Mouse (Mus musculus): ENCODE results near the gene Frmd4a. TPM values are rescaled to one million over a fixed set of nuclear protein-coding genes. Genes with fewer than 3 reads are reported as not detected.

Frmd4a gene
- total RNA-seq, 2 experiments from 2014 or later = 86.4 to 94.1 TPM

GRCm38 (mm10) chr2:4445629-4446400 is 428.3 kb downstream of the Frmd4a start:
- DNase-seq (ENCODE audit: low spot score in 2 of 2) = peak; percentile 44 to 55

GRCm38 (mm10) chr2:4449860-4450480 is 432.5 kb downstream of the Frmd4a start:
- peak in 1 of 2 experiments; percentile 40 for DNase-seq (ENCODE audit: low spot score in 2 of 2)
- intact Hi-C loops (cut with DNase I) = no loop called here

More at GRCm38 (mm10) chr2:4445629-4446400, 428.3 kb downstream of the Frmd4a start:
- intact Hi-C loops (cut with DNase I) = no loop called here

- DNase-seq (ENCODE audit: low spot score in 2 of 2) = no peak
- intact Hi-C loops (cut with DNase I) = no loop called here
These were observed 435.3 kb downstream of the Frmd4a start for GRCm38 (mm10) chr2:4452590-4453400.

- DNase-seq (ENCODE audit: low spot score in 2 of 2) = no peak
- intact Hi-C loops (cut with DNase I) = no loop called here
These were observed 437.8 kb downstream of the Frmd4a start for GRCm38 (mm10) chr2:4455097-4456025.

- intact Hi-C loops (cut with DNase I) = no loop called here
- no peak for DNase-seq (ENCODE audit: low spot score in 2 of 2)
These were observed 443.4 kb downstream of the Frmd4a start for GRCm38 (mm10) chr2:4460897-4461296.

- DNase-seq (ENCODE audit: low spot score in 2 of 2) = no peak
- intact Hi-C loops (cut with DNase I) = no loop called here
These were observed 444.0 kb downstream of the Frmd4a start for GRCm38 (mm10) chr2:4461514-4461913.

GRCm38 (mm10) chr2:4462480-4462879 is 445.0 kb downstream of the Frmd4a start:
- intact Hi-C loops (cut with DNase I) = no loop called here
- no peak for DNase-seq (ENCODE audit: low spot score in 2 of 2)

GRCm38 (mm10) chr2:4466084-4466483 is 448.6 kb downstream of the Frmd4a start:
- intact Hi-C loops (cut with DNase I) = no loop called here
- no peak for DNase-seq (ENCODE audit: low spot score in 2 of 2)

GRCm38 (mm10) chr2:4467314-4467713 is 449.8 kb downstream of the Frmd4a start:
- intact Hi-C loops (cut with DNase I) = no loop called here
- DNase-seq (ENCODE audit: low spot score in 2 of 2) = no peak

GRCm38 (mm10) chr2:4472760-4473480 is 455.4 kb downstream of the Frmd4a start:
- peak in 1 of 2 experiments; percentile 63 for DNase-seq (ENCODE audit: low spot score in 2 of 2)
- intact Hi-C loops (cut with DNase I) = no loop called here

- DNase-seq (ENCODE audit: low spot score in 2 of 2) = peak in 1 of 2 experiments; percentile 53
- intact Hi-C loops (cut with DNase I) = no loop called here
These were observed 456.5 kb downstream of the Frmd4a start for GRCm38 (mm10) chr2:4473866-4474538.

GRCm38 (mm10) chr2:4474539-4474937 is 457.0 kb downstream of the Frmd4a start:
- intact Hi-C loops (cut with DNase I) = no loop called here

GRCm38 (mm10) chr2:4475991-4476390 is 458.5 kb downstream of the Frmd4a start:
- DNase-seq (ENCODE audit: low spot score in 2 of 2) = no peak
- intact Hi-C loops (cut with DNase I) = no loop called here

More at GRCm38 (mm10) chr2:4474539-4474937, 457.0 kb downstream of the Frmd4a start:
- DNase-seq (ENCODE audit: low spot score in 2 of 2) = no peak

GRCm38 (mm10) chr2:4476608-4477007 is 459.1 kb downstream of the Frmd4a start:
- intact Hi-C loops (cut with DNase I) = no loop called here
- no peak for DNase-seq (ENCODE audit: low spot score in 2 of 2)

- no peak for DNase-seq (ENCODE audit: low spot score in 2 of 2)
- intact Hi-C loops (cut with DNase I) = no loop called here
These were observed 459.8 kb downstream of the Frmd4a start for GRCm38 (mm10) chr2:4477311-4477710.

- intact Hi-C loops (cut with DNase I) = loop anchor here (10.0 kb wide), 1 partner anchor 145 kb away; no protein-coding TSS in a partner anchor
- DNase-seq (ENCODE audit: low spot score in 2 of 2) = no peak
These were observed 462.7 kb downstream of the Frmd4a start for GRCm38 (mm10) chr2:4480180-4480579.

- intact Hi-C loops (cut with DNase I) = loop anchor here (10.0 kb wide), 1 partner anchor 146 kb away; no protein-coding TSS in a partner anchor
- DNase-seq (ENCODE audit: low spot score in 2 of 2) = no peak
These were observed 463.6 kb downstream of the Frmd4a start for GRCm38 (mm10) chr2:4481154-4481553.

- no peak for DNase-seq (ENCODE audit: low spot score in 2 of 2)
- intact Hi-C loops (cut with DNase I) = loop anchor here (5.0 to 10.0 kb wide), 2 partner anchors 84 to 151 kb away; no protein-coding TSS in a partner anchor
These were observed 468.7 kb downstream of the Frmd4a start for GRCm38 (mm10) chr2:4486185-4486584.

Data from left cerebral cortex, postnatal 14 days (tissue).